Mouse (Mus musculus) gastrocnemius, postnatal 10 days (tissue): ENCODE results near the gene Cuedc2. TPM values are rescaled to one million over a fixed set of nuclear protein-coding genes. Genes with fewer than 3 reads are reported as not detected.
A peak's percentile ranks its signal among the peaks of the same experiment; 100 is the strongest.

Experiments
- DNase-seq: peaks from one replicate; pipeline ENCODE4 v3.0.0; 2021; ENCODE audit warnings: mixed read lengths
- long read RNA-seq, 2 experiments: library from polyadenylated mRNA; stranded (forward); transcript quantifications; one replicate each; pipeline ENCODE4 v2.0.0; 2021
- total RNA-seq, 2 experiments: library from RNA; stranded (reverse); gene quantifications; 2 replicates each; pipeline ENCODE4 v1.2.3; 2021

The Cuedc2 gene
- 10 to 100 TPM; 88.3 TPM for total RNA-seq
- long read RNA-seq, experiment 1, transcript Cuedc2-201 (9 exons, 1,833 nt), result major isoform, 32 of 78 reads
- long read RNA-seq, experiment 1, transcript Cuedc2-203 (9 exons, 1,790 nt), result minor isoform, 13 of 78 reads
- long read RNA-seq, experiment 1, partial matches to known transcripts, result 9 of 78 reads
- long read RNA-seq, experiment 1, other reads (novel, unspliced or antisense), result 21 of 78 reads
- long read RNA-seq, experiment 2, transcript Cuedc2-211 (9 exons, 999 nt), result minor isoform, 7 of 93 reads
- long read RNA-seq, experiment 2, transcript Cuedc2-201 (9 exons, 1,833 nt), result major isoform, 23 of 93 reads
- long read RNA-seq, experiment 2, transcript Cuedc2-203 (9 exons, 1,790 nt), result minor isoform, 12 of 93 reads
- long read RNA-seq, experiment 2, partial matches to known transcripts, result 19 of 93 reads
- long read RNA-seq, experiment 2, other reads (novel, unspliced or antisense), result 29 of 93 reads

- DNase-seq, result peak; percentile 92
Observed at GRCm38 (mm10) chr19:46338331-46338936, at the start of gene Cuedc2. Cuedc2 (minus strand) TSS chr19:46338702.

DNA sequence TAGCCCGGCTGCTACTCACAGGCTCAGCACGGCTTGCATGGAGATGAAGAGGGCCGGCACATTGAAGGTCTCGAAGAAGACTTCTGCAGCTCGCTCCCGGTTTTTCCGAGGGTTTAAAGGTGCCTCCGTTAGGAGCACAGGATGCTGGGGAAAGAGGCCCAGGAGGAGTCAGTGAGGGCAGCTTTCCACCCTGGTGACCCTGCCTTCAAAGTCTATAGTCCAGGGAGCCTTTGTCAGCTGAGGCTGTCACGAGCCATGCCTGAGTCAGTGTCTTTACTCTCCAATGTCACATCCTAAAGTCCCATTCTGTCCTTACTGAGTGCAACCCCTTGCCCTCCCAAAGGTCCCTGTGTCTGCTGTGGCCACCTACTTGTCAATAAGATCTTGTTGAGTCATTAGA, 43.8 kb upstream of the Cuedc2 start:
- DNase-seq, result no peak

- DNase-seq, result no peak
Observed at GRCm38 (mm10) chr19:46375891-46376290, 37.4 kb upstream of the Cuedc2 start.

DNA sequence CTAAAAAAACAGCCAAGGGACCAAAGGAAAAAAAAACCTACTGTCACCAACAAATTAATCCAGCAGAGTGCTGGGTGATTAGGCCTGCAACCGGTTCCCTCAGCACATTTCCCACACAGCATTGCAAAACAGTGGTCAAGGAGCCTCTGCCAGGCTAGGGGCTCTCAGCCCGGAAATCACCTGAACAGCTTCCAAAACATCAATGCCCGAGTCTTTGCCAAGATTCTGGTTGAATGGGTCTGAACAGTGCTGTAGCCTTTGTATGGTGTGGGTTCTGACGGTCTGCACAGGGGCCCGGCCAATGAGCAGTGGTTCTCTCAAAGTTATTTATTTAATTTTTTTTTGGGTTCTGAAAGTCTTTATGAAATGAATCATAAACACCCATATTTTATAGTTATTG, 37.0 kb upstream of the Cuedc2 start:
- DNase-seq, result no peak

- DNase-seq, result no peak
Observed at GRCm38 (mm10) chr19:46374477-46375088, 36.1 kb upstream of the Cuedc2 start.

- peak; percentile 59 for DNase-seq
Observed at GRCm38 (mm10) chr19:46369204-46369603, 30.7 kb upstream of the Cuedc2 start.

GRCm38 (mm10) chr19:46367798-46368590, 29.5 kb upstream of the Cuedc2 start:
- no peak for DNase-seq

GRCm38 (mm10) chr19:46363294-46364009, 24.9 kb upstream of the Cuedc2 start:
- no peak for DNase-seq

DNA sequence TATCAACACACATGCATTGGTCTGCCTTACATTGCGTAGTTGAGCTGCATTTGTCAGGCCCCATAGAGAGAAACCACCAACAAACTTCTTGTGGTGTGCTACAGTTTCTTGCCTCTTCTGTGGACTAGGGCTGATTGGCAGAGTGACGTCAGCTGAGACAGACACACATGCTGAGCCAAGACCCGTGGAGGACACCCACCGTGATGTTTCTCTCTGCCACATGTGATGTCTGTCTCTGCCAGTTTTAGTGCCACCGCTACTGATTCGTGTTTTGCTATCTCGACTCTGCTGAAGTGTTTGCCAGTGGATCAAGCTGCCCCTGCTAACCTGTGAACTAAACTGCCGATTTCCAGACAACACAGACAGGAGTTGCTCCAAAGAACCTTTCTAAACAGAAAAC, 23.6 kb upstream of the Cuedc2 start:
- no peak for DNase-seq

DNA sequence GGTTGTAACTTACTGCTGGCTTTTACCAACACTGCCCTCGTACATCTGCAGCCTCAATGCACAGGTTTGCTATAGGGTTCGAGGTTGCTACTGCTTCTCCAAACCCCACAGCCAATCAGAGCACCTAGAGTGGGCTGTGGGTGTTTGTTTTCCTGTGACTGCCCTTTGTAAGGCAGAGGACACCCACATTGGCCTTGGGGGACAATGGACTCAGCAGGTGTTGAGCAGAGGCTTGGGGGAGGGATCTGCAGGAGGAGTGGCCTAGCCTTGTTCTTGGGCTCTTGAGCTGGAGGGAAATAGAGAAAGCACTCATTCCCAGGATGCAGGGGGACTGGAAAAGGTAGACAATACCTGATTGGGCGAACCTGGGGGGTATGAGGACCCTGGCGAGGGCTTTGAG, 19.9 kb upstream of the Cuedc2 start:
- no peak for DNase-seq

DNA sequence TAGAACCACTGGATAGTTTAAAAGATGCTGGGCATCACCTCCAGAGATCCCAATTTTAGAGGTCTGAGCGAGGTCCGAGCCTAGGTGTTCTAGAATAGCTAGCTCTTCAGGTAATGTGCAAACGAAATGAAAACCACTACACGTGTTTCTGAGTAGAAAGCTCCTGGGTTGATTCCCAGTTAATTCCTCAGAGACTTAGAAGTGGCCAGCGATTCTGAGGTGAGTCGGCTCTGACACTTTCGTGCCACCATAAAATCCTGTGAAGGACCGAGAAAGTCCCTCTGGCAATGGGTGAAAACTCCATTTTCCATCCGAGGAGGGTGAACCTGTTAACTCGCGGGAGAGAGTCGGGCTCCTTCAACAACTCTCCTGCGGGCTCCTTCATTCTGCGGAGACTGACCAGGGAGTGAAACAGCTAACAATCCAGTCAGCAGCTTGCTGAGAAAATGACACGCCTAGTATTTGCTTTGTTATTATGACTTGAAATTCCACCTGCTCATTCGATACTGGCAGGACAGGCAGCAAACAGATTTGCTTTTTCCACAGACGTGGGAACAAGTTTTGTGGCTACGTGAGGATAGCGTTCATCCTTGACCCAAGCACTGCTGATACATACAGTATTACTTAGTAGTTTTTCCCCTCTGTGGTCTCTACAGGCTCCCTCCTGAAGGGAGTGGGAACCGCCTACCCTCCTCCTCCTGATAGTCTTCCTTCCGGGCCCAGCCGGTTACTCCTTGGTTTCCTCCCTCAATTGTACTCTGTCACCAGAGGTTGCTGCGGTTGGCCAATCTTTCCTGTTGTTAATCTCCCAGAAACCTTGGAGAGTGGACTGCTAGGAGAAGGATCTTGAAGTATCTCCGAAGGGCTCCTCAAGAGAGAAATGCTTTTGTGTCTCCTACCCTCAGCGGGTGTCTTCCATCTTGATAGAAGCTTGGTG, 19.1 kb upstream of the Cuedc2 start:
- no peak for DNase-seq

GRCm38 (mm10) chr19:46356701-46357138, 18.2 kb upstream of the Cuedc2 start:
- peak; percentile 66 for DNase-seq

DNA sequence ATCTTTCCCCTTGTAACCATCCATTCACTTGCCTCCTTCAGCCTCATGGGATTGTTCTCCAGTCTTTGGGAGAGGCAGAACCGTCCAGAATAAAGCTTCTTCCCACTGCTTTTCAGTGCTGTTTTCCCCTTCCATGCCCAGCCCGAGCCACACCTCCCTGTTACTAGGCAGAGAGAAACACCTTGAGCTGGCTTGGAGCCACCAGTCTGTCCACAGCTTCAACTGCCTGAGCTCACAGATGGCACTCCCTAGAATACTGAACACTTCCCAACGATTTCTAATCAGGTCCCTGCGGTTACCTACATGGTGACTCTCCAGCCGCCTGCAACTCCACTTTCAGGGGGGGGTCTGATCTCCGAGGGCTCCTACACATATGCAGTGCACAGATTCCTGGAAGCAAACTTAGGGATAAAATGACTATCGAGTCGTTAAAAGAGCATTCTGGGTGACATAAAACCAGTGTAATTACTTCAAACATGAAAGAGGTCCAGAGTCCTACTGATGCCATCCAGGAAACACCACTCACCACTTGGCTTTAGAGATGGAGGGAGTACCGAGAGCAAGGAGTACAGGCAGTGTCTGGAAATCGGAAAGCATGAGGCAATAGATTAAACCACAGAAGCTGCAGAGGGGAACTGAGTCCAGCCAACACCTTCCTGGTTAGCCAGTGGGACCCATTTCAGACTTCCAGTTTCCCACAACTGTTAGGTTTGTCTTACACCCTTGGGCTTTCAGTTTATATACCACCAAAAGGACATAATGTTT, 11.8 kb upstream of the Cuedc2 start, which contains the start of gene 2310034G01Rik:
Gene 2310034G01Rik, minus strand, starts transcription at position 135 of the 765 bp plus-strand sequence.
- no peak for DNase-seq

- DNase-seq, result no peak
Observed at GRCm38 (mm10) chr19:46349550-46349949, 11.0 kb upstream of the Cuedc2 start.

- DNase-seq, result peak; percentile 82
Observed at GRCm38 (mm10) chr19:46348761-46349458, 10.4 kb upstream of the Cuedc2 start.

DNA sequence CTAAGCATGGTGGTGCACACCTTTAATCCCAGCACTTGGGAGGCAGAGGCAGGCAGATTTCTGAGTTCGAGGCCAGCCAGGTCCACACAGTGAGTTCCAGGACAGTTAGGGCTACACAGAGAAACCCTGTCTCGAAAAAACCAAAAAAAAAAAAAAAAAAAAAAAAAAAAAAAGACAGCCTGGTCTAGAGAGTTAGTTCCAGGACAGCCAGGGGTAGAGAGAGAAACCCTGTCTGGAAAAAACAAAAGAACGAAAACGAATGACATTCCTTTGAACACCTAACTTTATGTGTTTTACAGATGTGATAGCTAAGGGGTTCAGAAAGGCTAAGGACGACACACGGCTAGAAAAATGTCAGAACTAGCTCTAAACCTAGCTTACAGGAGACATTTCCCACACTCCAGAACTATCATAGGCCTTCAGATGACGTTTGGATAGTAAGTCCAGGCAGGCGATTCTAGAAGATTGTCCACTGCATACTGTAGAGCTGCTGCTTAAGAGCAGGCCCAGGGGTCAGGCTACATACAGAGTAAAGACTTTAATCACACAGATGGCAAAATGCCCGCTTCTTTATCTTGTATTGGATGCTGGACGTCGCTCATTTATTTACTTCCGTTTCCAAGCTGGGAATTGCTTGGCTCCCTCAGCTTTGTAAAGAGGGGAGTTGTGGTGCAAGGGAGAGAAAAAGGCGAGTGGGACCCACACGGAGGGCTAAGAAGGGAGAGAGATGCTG, 9.6 kb upstream of the Cuedc2 start:
- DNase-seq, result no peak

DNA sequence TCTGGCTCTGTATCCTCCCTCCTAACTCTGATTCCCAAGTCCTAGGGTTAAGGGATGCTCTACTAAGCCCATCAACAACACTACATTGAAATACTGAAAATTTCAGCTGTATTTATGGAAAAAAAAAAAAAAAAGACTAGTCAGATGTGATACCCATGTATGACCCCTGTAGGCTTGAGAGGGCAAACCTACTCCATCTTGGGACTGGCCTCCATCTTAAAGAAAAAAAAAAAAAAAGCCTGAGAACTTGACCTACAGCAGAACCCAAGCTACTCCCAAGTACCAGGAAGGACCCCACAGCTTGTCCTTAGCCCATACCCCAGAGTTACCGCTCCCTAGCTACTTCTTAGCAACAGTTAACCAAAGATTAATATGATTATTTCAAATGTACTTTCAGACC, 8.6 kb upstream of the Cuedc2 start:
- DNase-seq, result no peak

GRCm38 (mm10) chr19:46344710-46345419, 6.4 kb upstream of the Cuedc2 start:
- DNase-seq, result no peak
